Mouse (Mus musculus) intestine, embryonic 16.5 days (tissue): ENCODE data around the gene Foxp1. TPM values are rescaled to one million over a fixed set of nuclear protein-coding genes. Genes with fewer than 3 reads are reported as not detected.

Source experiments
- ATAC-seq: fragments of 200-750 bp; cut with Nextera tagmentation; 2 replicates; pipeline ENCODE4 v1.8.0; 2017; ENCODE audit warnings: moderate TSS enrichment, moderate library complexity
- H3K27ac ChIP-seq: fragments of 300-500 bp; sonication (generic); 2 replicates; pipeline ENCODE4 v1.5.1; 2014; ENCODE audit warnings: mild to moderate bottlenecking, low read length
- H3K27me3 ChIP-seq: fragments of 300-500 bp; sonication (generic); replicated peaks from 2 replicates; pipeline ENCODE4 v1.6.1; 2014; ENCODE audit warnings: low read length, control low read depth, mixed read lengths; ENCODE audit not compliant: control insufficient read depth, insufficient read depth
- H3K36me3 ChIP-seq: fragments of 300-500 bp; sonication (generic); 2 replicates; pipeline ENCODE4 v1.6.1; 2014; ENCODE audit warnings: low read length, control low read depth; ENCODE audit not compliant: control insufficient read depth, insufficient read depth
- H3K4me1 ChIP-seq: fragments of 300-500 bp; sonication (generic); 2 replicates; pipeline ENCODE4 v1.6.1; 2014; ENCODE audit warnings: low read length, control low read depth, mixed read lengths; ENCODE audit not compliant: control insufficient read depth, insufficient read depth
- H3K4me2 ChIP-seq: fragments of 300-500 bp; sonication (generic); 2 replicates; pipeline ENCODE4 v1.6.1; 2014; ENCODE audit warnings: low read depth, low read length, control low read depth
- H3K4me3 ChIP-seq: fragments of 300-500 bp; sonication (generic); 2 replicates; pipeline ENCODE4 v1.5.1; 2014; ENCODE audit warnings: mild to moderate bottlenecking, low read length
- H3K9ac ChIP-seq: fragments of 300-500 bp; sonication (generic); 2 replicates; pipeline ENCODE4 v1.6.1; 2014; ENCODE audit warnings: low read depth, low read length
- H3K9me3 ChIP-seq: fragments of 300-500 bp; sonication (generic); 2 replicates; pipeline ENCODE4 v1.6.1; 2016; ENCODE audit warnings: low read length, control low read depth; ENCODE audit not compliant: control insufficient read depth
- WGBS: fragments of 180-500 bp; shearing (Covaris S2); extraction: QIAGEN DNeasy Blood & Tissue Kit; methylation state at CpG from one replicate; pipeline ENCODE4 v1.1.7; 2014; 5-methylcytosine and 5-hydroxymethylcytosine counted together
- polyA plus RNA-seq: library from polyadenylated mRNA; unstranded; fragments of >200 nt; fragmentation: Nextera tagmentation; extraction: Ambion mirVana; gene quantifications from 2 replicates; pipeline ENCODE4 v1.2.1, GENCODE M21; 2015

Foxp1 gene
- polyA plus RNA-seq, 1 experiment from 2014 or later, result 74.8 TPM

DNA sequence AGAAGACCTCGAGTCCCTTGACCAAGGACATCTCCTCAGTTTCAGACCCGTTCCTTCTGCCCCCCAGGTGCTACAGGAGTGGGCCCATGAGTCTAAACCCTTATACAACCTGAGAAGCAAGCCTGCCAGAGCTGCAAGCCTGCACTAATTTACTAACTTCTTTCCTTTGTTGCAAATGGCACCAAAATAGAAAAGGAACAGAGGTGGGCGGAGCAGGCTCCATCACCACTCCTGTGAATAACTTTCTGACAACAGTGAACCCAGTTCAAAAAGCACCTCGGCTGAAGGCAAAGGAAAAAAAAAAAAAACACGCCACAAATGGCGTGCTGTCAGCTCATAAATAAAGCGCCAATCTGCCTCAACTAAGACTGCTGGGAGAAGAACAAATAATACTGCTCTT is 81.4 kb downstream of the Foxp1 start:
- WGBS, result 66% methylated on average over 7 of the region's 7 CpGs
- Histone ChIP-seq H3K4me1 (peaks cover 7% of the 10 kb centered on the region; the same call in 1 of the 2 replicates), H3K4me2 (no peak overlapping the region), H3K36me3 (no peaks in the 10 kb centered on the region), H3K4me3 (no peak overlapping the region), H3K27ac (no peak overlapping the region), H3K9ac (no peak overlapping the region), H3K27me3 (no peaks in the 10 kb centered on the region), H3K9me3 (no peaks in the 10 kb centered on the region)
- ATAC-seq, result no peak

DNA sequence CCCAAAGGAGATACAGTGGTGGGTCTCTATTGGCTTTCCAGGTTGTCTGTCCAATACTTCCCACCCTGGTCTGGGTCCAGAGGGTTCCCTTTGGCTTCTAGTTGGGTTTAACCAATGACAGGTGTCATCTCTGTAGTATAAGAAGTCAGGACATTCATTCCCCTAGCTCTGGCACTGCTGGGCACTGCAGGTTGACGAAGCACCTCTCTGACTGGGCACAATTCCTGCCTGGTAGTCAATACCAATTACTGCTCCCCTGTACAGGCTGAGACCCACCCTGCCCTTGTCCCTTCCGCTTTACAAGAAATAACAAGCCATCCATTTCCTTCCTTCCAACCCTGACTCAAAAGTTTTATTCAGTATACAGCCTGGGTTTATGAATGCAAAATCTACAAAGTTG is 81.9 kb downstream of the Foxp1 start:
- H3K36me3 ChIP-seq, result no peaks in the 10 kb centered on the region
- H3K9ac ChIP-seq, result no peak overlapping the region
- H3K9me3 ChIP-seq, result no peaks in the 10 kb centered on the region
- no peak overlapping the region for H3K4me2 ChIP-seq
- H3K27me3 ChIP-seq, result no peaks in the 10 kb centered on the region
- no peak overlapping the region for H3K27ac ChIP-seq
- no peak for ATAC-seq
- WGBS, result 92% methylated on average over 2 of the region's 2 CpGs
- no peak overlapping the region for H3K4me3 ChIP-seq
- peaks cover 7% of the 10 kb centered on the region; the same call in 1 of the 2 replicates for H3K4me1 ChIP-seq

DNA sequence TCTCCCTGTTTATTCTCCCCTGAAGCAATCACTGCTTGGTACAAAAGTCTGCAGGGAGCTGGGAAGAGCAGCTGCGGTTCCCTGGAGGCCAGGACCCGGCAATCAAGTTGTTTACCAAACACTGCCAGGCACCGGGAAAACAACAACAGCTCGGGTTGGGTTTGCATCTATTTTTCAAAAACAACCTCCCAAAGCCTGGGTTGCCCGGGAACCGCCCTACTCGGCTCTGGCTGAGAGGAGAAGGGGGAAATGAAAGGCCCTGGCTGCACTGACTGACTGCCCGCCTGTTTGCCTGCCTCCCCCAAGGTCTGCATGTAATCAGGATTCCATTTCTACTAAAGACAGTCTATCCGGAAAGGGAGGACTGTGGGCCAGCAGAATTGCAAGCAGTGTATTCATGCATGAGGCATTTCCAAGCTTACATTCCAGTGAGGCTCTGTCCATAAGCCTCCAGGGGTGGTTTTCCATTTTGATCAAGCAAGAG is 82.6 kb downstream of the Foxp1 start:
- peak; percentile 38; the same call in 1 of the 2 replicates for ATAC-seq
- no peaks in the 10 kb centered on the region for H3K27me3 ChIP-seq

DNA sequence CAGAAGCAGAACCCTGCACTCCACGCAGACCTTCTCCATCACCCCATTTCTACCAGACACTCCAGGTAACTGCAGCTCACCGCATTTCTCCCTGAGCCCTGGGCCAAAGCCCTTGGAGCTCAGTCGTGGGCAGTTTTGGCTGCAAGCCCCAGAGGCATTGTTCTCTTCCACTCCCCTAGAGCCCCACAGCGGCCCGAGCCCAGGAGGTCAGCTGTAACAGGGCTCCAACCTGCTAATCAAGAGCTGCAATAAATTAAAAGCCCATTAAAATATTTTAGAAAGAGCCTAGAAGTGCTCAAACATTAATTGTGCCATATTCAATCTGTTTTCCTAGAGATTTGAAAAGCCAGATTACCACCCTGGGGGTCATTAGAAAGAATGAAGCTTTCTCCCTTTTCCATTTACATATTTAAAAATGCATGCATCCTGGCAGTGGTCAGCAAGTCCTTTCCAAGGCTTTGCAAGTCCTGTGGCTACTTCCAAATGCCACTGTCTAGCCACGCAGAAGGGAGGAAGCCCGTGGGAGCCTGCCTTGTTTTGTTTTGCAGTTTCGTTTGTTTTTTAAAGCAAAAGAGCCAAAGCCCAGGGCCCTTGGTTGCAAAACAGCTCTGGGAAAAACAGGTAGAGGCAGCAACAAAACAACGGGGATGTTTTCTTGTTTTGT is 83.2 kb downstream of the Foxp1 start:
- Histone ChIP-seq H3K27ac (peak overlapping the region; percentile 24; the same call in 1 of the 2 replicates), H3K9ac (peak overlapping the region; percentile 42; the same call in 1 of the 2 replicates), H3K9me3 (no peaks in the 10 kb centered on the region), H3K4me3 (no peak overlapping the region), H3K4me2 (no peak overlapping the region), H3K36me3 (no peaks in the 10 kb centered on the region), H3K4me1 (peaks cover 7% of the 10 kb centered on the region; the same call in 1 of the 2 replicates), H3K27me3 (no peaks in the 10 kb centered on the region)
- WGBS, result 42% methylated on average over 9 of the region's 9 CpGs
- no peak for ATAC-seq

More for the DNA sequence above, 82.6 kb downstream of the Foxp1 start:
- Histone ChIP-seq H3K36me3 (no peaks in the 10 kb centered on the region), H3K4me1 (peaks cover 7% of the 10 kb centered on the region; the same call in 1 of the 2 replicates), H3K9ac (peak overlapping the region; percentile 42; the same call in 1 of the 2 replicates), H3K27ac (peak overlapping the region; percentile 24; the same call in 1 of the 2 replicates), H3K4me2 (no peak overlapping the region), H3K4me3 (no peak overlapping the region), H3K9me3 (no peaks in the 10 kb centered on the region)
- 22% methylated on average over 9 of the region's 9 CpGs for WGBS

DNA sequence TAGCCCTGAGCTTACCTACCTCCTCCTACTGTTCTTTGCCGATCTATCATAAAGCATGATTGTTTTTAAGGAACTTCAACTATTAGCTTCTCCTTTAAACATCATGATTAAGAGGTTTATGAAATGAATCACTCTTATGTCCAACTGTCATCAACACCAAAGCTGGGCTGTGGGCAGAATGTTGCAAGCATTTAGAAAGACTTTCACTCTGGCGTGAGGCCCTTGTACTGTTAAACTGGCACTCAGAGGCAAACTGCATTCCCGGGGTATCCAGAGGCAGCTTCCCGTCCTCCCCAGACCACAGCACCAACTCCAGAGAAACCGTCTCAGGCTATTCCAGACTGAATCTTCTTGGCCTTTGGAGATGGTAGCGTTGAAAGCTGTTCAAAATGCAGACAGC is 86.2 kb downstream of the Foxp1 start:
- H3K9ac ChIP-seq, result no peak overlapping the region
- no peak overlapping the region for H3K27ac ChIP-seq
- H3K4me3 ChIP-seq, result no peak overlapping the region
- peaks cover 7% of the 10 kb centered on the region; the same call in 1 of the 2 replicates for H3K4me1 ChIP-seq
- H3K4me2 ChIP-seq, result no peak overlapping the region
- no peaks in the 10 kb centered on the region for H3K27me3 ChIP-seq
- no peak for ATAC-seq
- no peaks in the 10 kb centered on the region; the same call in 1 of the 2 replicates for H3K36me3 ChIP-seq
- no peaks in the 10 kb centered on the region for H3K9me3 ChIP-seq
- 88% methylated on average over 6 of the region's 6 CpGs for WGBS

DNA sequence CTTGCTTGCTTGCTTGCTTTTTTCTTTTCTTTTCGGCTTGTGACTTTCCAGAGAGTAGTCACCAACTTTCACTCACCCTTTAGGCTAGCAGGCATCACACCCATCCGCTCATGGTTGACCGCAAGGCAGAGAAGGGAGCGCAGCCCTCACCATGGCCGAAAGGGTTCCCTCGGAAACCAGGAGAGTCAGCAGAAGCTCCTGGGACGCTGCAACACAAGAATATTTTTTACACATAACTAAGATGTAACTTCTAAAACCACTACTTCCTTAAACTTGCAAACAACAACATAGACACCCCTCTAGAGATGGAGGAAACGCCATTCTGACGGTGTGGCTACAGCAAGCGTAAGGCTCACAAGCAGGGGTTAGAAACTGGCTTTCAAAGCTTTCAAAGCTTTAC is 87.4 kb downstream of the Foxp1 start:
- H3K4me2 ChIP-seq, result no peak overlapping the region
- ATAC-seq, result no peak
- 92% methylated on average over 10 of the region's 10 CpGs for WGBS

DNA sequence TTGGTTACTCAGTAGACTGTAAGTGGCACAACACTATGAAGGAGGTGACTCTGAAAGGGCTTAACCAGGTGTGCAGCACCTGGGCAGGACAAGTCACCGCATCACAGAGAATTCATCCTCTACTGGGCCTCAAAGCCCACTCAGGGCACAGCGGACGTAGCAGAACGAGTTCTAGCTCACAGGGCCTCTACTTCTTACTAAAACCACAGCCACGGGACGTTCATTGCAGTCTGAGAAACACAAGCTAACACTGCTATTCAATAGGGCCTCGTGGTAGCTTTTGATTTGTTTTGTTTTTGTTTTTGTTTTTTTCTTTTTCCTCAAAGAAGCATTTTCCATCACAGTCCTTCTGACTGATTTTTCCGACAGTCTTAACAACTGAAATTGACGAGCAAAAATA is 89.5 kb downstream of the Foxp1 start:
- Histone ChIP-seq H3K4me1 (no peaks in the 10 kb centered on the region; the same call in 1 of the 2 replicates), H3K9me3 (no peaks in the 10 kb centered on the region), H3K27me3 (no peaks in the 10 kb centered on the region), H3K4me3 (no peak overlapping the region), H3K9ac (no peak overlapping the region), H3K36me3 (no peaks in the 10 kb centered on the region; the same call in 1 of the 2 replicates), H3K27ac (no peak overlapping the region), H3K4me2 (no peak overlapping the region)
- ATAC-seq, result no peak
- 90% methylated on average over 9 of the region's 9 CpGs for WGBS

More for the DNA sequence above, 87.4 kb downstream of the Foxp1 start:
- no peaks in the 10 kb centered on the region for H3K27me3 ChIP-seq
- no peaks in the 10 kb centered on the region; the same call in 1 of the 2 replicates for H3K36me3 ChIP-seq
- no peak overlapping the region for H3K9ac ChIP-seq
- no peaks in the 10 kb centered on the region for H3K9me3 ChIP-seq
- H3K4me1 ChIP-seq, result peaks cover 4% of the 10 kb centered on the region; the same call in 1 of the 2 replicates
- H3K27ac ChIP-seq, result no peak overlapping the region
- H3K4me3 ChIP-seq, result no peak overlapping the region

DNA sequence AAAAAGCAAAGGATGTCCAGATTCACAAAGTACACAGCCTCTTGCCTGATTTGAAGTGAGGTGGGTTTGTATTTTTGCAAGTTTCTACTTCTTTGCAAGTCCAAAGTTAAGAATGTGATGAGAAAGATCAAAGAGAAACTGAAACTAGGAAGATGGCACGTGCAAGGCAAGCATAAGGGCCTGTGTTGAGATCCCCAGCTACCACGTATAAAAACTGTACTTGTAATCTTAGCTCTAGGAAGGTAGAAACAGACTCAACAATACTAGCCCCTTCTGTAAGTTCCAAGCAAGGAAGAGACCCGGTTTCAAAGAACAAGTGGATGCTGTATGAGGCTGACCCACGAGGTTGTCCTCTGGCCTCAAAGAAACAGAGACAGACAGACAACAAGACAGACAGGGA is 90.6 kb downstream of the Foxp1 start:
- no peak overlapping the region for H3K4me2 ChIP-seq
- WGBS, result 76% methylated on average over 4 of the region's 4 CpGs

DNA sequence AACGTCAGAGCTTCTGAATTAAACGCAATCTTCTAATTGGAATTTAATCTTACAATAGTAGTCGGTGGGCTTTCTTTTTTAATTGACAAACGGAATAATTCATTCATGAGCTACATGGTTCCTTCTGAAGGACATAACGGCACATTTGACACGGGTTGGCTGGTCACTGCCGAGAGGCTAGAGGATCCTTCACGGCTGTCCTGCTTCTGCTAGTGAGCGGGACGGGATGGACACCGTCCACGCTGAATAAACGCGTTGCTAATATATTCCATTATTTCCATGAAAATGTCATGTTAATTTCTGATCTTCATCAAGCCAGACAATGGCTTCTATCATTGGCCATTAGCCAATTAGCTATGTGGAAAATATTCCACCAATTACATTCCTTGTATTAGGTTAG is 92.0 kb downstream of the Foxp1 start:
- Histone ChIP-seq H3K9ac (no peak overlapping the region), H3K4me3 (no peak overlapping the region), H3K4me2 (no peak overlapping the region), H3K36me3 (no peaks in the 10 kb centered on the region; the same call in 1 of the 2 replicates), H3K9me3 (no peaks in the 10 kb centered on the region), H3K4me1 (peaks cover under 1% of the 10 kb centered on the region; the same call in 1 of the 2 replicates), H3K27me3 (no peaks in the 10 kb centered on the region), H3K27ac (no peak overlapping the region)
- WGBS, result 88% methylated on average over 14 of the region's 14 CpGs
- no peak for ATAC-seq

More for the DNA sequence above, 90.6 kb downstream of the Foxp1 start:
- no peak for ATAC-seq
- no peaks in the 10 kb centered on the region for H3K27me3 ChIP-seq
- no peaks in the 10 kb centered on the region; the same call in 1 of the 2 replicates for H3K4me1 ChIP-seq
- no peak overlapping the region for H3K27ac ChIP-seq
- no peak overlapping the region for H3K4me3 ChIP-seq
- H3K9ac ChIP-seq, result no peak overlapping the region
- H3K9me3 ChIP-seq, result no peaks in the 10 kb centered on the region
- no peaks in the 10 kb centered on the region; the same call in 1 of the 2 replicates for H3K36me3 ChIP-seq
